Mouse (Mus musculus): Measurements from ENCODE around the gene Banp. TPM values are rescaled to one million over a fixed set of nuclear protein-coding genes. Genes with fewer than 3 reads are reported as not detected.

Gene Banp
- 10 to 100 TPM; 11.3 to 13.9 TPM for total RNA-seq (2021)
- long read RNA-seq, experiment 1, partial matches to known transcripts: 0 of 23 reads
- long read RNA-seq, experiment 1, other reads (novel, unspliced or antisense): 20 of 23 reads
- long read RNA-seq, experiment 2, partial matches to known transcripts: 0 of 6 reads
- long read RNA-seq, experiment 2, other reads (novel, unspliced or antisense): 5 of 6 reads

DNA sequence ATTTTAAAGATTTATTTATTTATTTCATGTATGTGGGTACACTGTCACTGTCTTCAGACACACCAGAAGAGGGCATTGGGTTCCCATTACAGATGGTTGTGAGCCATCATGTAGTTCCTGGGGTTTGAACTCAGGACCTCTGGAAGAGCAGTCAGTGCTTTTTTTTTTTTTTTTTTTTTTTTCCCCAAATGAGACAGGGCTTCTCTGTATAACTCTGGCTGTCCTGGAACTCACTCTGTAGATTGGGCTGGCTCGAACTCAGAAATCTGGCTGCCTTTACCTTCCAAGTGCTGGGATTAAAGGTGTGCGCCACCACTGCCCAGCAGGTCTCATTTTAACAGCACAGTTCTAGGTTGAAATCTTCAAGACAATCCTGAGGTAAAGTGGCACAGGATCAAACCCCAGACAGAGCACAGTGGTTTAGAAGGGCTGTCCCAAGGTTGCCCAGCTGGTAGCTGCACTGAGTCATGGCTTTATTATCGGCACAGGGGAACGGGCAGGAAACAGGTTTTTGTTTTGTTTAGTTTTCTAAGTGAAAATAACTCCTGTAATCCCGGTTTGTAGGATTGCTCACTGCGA lies at the start of gene Banp:
Gene Banp, plus strand, starts transcription at position 529 of the 579 bp plus-strand sequence.
- no peak for DNase-seq

DNA sequence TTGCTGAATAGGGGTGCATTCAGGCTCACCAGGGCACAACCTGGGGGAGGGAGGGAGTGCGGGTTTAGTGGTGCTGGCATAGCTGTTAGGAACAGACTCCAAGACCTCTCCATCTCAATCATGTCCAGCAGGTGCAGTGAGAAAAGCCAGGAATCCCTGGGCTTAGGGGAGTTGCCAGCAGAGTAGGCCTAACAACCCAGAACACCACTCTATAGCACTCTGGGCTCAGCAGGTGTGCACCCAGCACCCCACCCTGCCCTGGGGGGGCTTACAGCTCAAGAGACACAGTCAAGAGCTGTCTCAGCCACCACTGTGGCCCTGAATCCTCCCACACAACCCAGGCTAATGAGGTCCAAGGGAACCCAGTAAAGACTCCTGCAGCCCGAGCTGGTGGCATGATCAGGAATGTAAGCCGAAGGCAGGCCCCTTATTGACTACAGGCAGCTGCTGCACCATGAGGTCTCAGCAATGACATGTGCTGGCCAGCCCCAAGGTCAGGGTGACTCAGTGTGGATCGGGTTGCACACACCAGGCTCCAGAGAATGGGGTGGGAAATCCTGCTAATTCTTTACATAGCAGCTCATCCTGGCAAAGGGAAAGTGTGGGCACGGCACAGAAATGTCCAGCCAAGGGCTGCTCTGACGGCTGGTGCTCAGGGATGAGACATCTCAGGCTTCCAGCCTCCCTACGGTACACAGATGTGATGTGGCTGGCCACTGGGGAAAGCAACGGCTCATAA lies 47.9 kb upstream of the Banp start:
- peak; percentile 65 for DNase-seq

DNA sequence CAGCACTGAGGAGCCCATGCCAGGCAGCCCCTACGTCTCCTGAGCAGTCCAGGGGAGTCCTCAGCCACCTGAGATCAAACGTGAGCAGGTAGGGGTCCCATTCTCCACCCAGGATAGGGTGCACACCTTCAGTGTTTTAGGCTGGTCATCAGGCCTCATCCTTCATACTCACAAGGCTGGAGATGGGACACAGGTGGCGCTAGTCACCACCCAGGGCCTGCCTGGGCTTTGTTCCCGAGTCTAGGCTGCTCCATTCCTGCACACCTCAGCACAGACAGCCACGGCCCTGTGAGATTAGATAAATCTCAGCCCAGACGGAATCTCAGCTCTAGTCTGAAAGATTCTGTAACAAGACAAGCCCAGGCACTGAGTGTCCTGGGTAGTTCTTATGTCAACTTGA lies 45.6 kb upstream of the Banp start:
- no peak for DNase-seq

DNA sequence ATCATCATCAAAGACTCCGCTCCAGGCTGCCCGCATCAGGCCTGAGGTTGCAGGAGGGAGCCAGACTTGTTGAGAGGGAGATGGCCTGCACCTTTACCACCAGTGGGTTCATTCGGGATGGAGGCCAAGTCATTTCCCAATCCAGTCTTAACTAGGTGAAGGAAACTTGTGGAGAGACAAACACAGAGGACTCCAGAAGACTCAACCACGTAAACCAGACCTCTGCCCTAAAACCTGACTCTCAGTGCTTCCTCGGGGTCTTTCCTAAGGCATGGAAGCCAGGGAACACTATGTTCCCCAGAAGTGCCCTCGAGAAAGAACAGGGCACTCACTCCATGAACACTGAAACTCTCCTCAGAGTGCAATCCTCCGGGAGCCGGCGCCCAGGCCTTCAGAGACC lies 44.6 kb upstream of the Banp start:
- no peak for DNase-seq

DNA sequence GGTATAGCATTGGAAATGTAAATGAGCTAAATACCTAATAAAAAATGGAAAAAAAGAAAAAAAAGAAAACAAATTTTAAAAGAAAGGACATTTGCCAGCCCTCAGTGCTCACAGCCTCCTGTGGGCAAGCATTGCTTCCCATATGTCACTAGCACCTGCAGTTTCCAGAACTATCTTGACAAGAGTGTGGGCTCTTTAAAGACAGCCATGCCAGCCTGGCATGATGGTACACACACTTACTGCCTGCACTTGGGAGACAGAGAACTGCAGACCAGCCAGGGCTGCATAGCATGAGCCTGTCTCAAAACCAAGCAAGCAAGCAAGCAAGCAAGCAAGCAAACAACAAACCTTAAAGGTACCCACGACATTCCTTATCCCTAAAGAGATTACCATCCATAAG lies 44.1 kb upstream of the Banp start:
- no peak for DNase-seq

DNA sequence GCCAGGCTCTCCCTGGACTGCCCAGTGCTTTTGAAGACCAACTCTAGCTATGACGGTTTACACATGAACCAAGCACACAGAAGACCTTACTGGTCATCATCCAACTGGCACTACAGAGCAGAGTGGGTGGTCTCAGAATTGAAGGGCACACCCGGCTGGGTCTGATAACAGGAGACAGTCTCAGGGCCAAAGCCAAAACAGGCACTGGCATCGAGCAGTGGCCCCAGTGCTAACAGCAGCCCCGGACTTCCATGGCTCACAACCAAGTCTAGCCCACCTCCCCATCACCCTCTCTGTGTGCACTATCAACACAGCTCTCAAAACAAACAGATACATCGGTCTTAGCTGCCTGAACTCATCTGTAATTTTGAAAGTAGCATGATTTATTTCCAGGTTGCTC lies 43.7 kb upstream of the Banp start:
- DNase-seq: no peak

DNA sequence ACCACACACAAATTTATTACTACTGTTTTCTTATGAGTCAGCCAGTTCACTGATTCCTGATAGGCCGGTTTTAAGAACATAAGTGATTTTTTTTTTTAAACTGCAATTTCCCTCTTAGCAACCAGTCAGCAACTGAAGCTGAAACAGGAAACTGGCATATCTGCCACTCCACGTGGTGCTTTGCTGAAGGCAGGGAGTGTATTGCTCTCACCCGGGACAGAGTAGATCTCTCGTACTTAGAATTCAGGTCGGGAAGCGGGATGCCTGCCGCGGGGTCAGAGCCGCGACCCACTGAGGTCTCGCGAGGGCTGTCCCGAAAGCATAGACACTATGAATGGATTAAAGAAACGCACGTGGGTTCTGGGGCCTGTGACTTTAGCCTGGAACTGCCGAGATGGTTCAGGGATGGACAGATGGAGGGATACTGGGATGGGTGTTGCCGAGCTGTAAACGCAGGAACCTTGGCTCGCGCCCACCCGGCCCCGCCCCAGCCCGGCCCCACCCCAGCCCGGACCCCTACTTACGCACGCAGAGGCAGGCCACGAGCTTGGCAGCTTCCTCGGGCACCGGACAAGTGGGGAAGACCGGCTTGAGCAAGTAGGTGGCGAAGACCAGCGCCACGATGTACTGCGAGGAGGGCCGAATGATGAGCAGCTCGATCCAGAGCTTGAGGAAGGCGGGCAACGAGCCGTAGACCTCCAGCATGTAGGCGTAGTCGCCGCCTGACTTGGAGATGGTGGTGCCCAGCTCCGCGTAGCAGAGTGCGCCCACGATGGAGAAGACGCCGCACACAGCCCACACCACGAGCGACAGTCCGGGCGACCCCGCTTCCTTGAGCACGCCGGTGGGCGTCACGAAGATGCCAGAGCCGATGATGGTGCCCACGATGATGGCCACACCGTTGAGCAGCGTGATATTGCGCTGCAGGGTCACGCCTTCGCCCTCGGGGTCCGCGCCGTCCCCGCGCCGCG lies 42.7 kb upstream of the Banp start:
- DNase-seq: no peak

DNA sequence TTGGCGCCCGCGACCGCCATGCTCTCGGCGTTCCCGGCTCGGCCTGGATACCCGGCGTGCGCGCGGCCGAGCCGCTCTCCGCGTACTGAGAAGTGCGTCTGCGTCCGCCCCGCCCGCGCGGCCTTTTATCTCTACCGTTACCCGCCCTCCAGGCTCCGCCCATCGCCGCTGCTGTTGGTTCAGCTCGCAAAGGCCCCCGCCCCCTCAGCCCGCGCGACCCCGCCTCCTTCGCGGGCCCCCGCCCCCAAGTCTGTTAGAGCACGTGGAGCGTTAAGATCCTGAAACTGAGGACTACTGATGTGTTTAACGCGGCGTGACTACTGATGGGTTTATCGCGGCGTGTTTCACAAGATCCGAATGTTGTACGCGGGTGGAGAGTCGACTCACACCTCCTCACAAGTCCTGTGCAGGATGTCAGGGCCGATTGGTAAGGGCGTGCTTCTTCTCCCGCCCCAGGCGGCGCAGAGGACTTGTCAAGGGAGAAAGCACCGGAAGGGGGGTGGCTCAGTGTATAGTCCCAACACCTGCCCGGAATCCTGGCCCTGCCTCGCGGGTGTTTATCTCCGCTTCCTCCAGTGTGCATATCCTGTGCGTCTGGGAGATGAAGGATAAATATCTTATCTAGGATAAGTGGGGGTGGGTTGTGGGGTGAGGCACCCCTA lies 41.8 kb upstream of the Banp start, which contains the start of gene Slc7a5:
Gene Slc7a5, minus strand, starts transcription at position 108 of the 662 bp plus-strand sequence.
- DNase-seq: peak; percentile 96

DNA sequence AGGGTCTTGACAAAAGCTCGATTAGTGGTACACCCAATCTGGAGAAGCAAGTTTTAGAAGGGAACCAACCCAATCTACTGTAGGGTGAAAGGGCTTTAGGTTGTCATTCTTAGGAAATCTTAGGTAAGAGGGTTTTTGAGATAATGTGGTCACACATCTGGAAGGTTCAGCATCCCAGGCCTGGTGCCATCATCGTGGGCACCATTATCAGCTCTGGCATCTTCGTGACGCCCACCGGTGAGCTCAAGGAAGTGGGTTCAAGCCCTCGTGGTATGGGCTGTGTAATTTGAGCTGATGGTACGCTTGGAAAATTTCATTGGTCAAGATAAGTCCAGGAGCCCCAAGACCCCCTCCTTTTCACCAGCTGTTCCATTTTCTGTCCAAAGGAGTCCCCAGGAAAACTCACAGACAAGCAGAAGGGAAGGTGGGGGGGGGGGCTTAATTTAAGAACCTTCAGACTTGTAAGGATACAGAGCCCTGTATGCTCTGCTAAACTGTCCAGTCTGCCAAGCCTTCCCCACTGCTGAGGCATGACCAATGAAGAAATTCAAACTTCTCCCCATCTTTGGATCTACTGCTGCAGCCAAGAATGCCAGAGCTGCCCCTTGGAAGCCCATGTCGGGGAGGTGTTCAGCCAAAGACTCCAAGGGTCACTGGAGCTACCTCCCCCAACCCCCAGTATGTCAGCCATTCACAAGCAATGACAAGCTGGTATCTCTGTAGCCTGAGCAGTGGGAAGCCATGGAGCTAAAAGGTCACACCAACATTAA lies 41.0 kb upstream of the Banp start:
- no peak for DNase-seq

DNA sequence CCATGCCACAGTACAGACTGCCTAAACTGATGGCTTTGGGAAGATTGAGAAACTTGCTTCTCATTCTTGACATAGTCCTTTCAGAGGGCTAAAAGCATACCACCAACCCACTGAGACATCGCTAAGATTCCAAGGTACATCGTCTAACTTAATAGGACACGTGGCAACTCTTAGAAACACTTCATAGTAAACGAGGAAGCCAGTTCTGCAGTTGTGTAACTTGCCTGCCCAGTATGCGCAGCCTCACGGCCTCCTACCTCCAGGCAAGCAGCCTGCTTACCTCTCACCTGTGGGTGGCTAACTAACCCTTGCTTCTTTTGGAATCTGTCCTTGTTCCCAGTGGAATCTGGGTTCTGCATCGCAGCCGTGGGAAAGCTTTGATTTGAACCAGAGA lies 40.4 kb upstream of the Banp start:
- no peak for DNase-seq

DNA sequence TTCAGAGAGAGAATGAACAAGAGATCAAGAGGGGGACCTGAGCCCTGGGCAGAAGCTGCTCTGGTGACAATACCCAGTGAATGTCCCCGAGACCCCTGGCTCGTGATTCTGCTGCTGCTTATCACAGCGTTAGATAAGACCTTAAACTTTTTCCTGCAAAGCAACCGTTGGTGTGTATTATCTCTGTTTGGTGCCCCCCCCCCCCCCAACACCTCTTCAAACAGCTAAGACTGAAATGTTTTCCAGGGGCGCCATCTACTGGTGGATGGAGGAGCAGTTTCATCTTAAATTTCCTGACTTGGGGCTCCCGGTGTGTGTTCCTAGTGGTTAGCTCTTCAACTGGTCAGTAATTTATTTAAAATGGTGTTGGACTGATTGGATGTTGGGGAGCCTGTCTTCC lies 39.9 kb upstream of the Banp start:
- DNase-seq: no peak

DNA sequence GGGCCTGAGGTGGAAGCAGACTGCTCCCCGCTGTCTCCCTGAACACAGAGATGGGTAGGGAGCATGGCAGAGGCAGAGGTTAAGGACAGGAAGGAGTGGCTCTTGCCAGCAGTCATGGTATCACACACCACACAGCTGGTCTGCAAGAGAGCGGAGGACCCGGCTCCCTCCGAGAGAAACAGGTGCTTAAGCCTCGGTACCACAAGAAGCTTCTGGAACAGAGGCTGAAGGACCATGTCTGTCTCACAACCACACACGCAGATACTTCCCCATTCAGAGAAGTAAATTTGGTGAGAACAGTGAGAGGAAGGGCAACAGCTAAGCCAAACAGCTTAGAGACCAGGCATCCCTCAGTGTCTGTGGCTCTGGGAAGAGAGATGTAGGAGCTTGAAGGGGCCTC lies 38.1 kb upstream of the Banp start:
- no peak for DNase-seq

DNA sequence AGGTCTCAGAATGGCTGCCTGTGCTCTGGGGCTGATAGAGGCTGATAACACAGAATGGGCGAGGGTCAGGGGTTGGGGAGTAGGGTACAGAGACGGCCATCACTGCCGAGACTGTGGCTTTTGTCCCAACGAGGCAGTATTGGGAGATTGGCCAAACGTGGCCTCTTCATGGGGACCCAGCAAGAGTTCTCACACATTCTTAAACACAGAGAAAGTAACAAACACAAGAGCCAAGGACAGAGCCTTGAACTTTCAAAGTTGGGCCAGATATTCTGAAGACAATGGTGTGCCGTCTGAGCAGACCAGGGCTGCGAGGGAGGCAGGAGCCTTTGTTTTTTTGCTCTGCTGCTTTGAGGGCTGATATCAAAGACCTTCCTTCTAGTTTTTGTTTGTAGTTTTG lies 37.6 kb upstream of the Banp start:
- DNase-seq: no peak

DNA sequence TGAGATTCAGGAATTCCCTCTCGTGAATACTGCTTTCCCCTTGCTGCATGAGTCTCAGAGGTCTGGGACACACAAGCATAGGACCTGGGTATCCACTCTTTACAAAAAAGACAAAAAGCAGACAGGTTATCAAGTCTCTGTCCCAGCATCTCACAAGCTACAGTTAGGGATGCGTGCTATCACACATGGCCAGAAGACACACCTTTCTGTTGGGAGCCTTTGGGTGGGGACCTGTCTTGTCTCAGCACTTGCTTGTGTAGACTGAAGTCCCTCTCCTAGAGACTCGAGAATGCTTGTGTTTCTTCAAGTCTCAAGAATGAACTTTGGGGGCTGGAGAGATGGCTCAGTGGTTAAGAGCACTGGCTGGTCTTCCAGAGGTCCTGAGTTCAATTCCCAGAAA lies 36.7 kb upstream of the Banp start:
- no peak for DNase-seq

DNA sequence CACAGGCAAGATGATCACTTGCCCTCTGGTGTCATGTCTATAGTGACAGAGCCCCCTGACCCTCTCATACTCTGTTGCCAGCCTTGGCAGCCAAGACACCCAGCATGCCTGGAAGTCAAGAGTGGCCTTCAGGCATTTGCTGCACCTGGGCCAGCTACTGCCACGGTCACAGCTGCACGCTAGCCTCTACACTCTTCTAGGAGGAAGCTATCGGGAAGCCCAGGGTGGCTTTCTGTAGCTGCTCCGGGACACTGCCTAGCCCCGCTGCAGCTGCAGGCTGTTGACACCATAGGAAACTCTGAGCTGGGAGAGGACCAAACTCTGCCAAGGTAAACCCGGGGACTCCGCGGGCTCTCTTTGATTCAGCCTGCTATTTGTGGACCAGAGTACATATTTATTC lies 36.2 kb upstream of the Banp start:
- no peak for DNase-seq

DNA sequence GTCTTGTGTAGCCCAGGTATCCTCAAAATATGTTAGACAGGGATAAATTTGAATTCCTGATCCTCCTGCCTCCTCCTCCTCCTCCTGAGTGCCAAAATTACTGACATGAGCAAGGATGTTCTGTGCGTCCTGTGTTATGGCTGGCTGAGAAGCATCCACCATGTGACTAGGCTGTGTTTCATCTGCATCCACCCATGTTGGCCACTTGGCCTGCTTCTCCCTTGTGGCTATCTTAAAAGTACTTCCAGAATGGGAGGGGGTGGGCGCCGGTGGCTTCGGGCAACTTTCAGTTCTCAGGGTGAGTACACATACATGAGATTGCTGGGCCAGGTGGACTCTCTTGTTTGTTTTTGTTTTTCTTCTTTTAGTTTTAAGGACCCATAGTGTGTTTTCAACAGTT lies 30.4 kb upstream of the Banp start:
- no peak for DNase-seq

DNA sequence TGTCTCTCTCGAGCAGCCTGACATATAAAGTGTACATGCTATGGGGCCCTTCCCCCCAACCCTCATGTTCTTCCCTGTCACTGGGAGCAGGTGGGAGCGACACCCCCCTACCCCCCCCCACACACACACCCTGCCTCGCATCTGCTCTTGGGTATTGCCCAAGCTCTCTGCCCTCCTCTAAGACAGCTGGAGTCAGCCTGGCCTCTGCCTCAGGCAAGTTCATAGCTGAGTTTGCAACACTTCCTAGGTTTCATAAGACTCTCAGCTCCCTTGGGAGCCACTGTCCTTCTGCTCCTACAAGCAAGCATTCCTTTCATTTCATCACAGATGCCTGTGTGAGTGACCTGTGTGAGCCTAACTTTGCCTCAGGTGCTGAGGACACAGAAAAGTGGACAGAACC lies 29.8 kb upstream of the Banp start:
- DNase-seq: peak; percentile 37

DNA sequence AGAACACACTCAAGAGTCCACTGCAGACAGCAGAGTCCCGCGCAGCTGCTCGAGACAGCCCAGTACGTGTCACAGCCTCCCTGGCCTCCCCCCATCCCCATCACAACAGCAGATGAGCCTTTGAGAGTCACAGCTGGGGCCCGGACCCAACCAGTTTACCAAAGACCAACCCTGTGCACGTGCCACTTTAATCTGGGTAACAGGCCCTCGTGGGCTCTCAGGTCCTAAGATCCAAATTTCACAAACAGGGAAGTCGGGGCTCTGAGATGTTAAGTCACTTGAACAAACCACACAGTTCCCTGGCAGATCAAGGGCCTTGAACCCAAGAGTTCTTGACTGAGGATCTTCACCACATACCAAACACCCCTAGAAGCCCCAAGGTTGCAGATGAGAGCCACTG lies 28.0 kb upstream of the Banp start:
- no peak for DNase-seq

DNA sequence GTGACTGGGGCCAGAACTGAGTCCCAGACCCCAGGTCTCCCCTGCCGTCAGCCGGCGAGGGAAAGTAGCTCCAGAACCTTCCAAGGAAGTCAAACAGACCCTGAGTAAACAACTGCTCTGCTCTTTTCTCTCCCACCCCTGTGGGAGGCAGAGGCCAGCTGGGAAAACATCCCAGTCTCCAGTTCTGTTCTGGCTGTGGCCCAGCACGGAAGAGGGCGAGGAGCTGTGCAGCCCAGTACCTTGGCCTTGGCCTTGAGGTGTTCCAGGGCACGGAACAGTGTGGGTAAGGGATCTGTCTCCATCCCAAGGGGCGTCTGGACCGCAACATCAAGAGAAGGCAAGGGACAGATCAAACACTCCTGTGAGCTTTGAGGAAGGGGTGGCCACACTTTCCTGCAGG lies 27.4 kb upstream of the Banp start:
- DNase-seq: peak; percentile 40

DNA sequence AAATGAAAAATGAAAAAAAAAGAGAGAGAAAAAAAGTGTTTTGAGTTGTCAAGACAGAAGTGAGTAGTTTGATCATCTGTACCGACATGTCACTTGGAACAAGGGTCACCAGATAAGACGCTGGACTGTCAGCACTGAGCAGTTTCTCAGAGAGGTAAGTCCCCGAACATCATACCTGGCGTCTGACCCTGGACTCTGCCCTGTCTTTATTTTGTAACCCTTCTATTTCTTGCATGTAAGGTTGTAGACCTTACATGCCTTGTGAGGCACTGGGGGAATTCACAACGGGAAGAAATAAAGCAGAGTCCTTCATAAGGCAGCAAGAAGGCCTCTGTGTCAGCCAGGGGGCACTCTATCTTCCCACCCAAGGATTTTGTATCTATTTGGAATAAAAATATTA lies 24.9 kb upstream of the Banp start:
- no peak for DNase-seq

DNA sequence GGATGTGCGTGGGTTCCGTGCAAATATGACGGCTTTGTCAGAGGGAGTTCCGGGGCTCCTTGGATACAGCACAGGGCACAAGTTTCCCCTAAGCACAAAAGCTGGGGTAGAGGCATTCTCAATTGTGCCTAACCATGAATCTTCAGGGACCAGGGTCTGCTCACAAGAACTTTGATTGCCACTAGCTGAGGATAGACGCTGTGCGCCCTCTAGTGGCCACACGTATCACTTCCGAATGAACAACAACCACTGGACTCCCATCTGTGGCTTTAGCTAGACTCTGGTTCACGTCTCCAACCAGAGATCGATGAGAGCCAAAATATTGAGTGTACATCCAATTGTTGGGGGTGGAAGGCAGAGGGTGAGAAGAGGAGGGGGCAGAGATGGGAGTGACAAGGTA lies 23.9 kb upstream of the Banp start:
- DNase-seq: peak; percentile 44
